Mouse (Mus musculus) right cerebral cortex, adult 18-20 months (tissue): ENCODE data around the gene Hmgn2.

ENCODE experiments used
- DNase-seq: peaks from one replicate; pipeline ENCODE4 v3.0.0; 2022; ENCODE audit warnings: mixed read lengths

The Hmgn2 gene

DNA sequence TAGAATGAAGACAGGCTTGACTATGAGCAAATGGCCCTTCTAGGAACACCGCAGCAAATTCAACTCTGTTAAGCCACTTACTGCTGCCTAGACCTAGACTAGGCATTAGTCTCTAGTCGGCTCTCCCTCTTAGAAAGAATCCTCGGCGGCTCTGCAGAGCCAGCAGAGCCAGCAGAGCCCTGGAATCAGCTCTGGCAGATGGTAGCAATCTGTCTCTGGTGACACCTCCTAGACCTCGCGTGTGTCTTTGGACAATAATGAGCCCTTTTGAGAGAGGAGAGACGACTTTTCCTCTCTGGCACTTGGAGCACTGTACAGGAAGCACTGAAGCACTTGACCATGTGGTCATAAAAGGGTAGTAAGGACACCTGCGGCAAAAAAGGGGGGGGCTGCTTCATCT, 3.3 kb upstream of the Hmgn2 start:
- no peak for DNase-seq

- no peak for DNase-seq
Observed at GRCm38 (mm10) chr4:133970876-133971275, 2.4 kb upstream of the Hmgn2 start.

DNA sequence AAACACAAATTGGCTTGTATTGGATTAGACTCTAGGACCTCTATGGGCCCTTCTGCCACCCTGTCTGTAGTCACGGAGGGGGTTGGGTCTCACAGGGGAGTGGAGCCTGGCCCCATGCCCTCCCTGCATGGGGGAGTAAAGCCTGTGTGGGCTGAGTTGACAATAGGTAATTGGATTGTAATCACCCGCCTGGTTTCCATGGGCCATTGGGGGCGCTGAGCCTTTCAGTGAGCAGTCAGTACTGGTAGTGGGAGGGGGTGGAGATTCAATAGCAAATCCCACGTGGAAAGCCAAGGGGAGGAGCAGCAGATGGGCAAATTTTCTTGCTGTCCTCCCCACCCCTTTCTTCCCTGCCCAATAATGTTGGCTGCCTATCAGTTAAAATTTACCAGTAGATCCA, 1.7 kb upstream of the Hmgn2 start:
- peak; percentile 12 for DNase-seq

DNA sequence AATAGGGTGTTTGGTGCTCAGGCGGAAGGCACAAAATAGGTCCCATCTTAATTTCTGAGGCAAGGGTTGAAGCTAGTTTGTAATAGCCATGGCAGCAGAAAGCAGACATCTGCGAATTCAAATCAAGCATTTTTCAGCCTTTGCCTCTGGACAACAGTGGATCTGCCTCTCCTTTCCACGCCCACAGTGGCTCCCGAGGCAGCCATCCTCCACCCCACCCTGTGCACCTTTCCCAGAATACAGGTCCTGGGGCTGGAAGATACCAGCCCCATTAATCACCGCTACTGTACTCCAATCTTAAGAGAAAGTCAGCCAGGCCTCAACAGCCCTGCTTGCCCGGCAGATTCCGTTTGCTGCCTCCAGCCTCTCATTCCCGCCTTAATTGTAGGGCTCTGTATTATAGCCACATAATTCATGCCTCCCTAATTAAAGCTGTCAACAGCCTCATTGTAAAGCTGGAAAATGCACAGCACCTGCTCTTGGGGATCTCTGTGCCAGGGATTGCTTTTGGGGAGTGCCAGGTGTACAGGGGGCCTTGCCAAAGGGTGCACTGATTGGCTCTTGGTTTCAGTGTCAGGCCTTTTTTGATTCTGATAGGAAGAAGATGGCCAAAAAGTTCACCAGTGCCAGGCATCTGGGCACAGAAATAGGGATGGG, 792 bp upstream of the Hmgn2 start:
- peak; percentile 5 for DNase-seq

- peak; percentile 94 for DNase-seq
Observed at GRCm38 (mm10) chr4:133967866-133968149, 642 bp downstream of the Hmgn2 start.

DNA sequence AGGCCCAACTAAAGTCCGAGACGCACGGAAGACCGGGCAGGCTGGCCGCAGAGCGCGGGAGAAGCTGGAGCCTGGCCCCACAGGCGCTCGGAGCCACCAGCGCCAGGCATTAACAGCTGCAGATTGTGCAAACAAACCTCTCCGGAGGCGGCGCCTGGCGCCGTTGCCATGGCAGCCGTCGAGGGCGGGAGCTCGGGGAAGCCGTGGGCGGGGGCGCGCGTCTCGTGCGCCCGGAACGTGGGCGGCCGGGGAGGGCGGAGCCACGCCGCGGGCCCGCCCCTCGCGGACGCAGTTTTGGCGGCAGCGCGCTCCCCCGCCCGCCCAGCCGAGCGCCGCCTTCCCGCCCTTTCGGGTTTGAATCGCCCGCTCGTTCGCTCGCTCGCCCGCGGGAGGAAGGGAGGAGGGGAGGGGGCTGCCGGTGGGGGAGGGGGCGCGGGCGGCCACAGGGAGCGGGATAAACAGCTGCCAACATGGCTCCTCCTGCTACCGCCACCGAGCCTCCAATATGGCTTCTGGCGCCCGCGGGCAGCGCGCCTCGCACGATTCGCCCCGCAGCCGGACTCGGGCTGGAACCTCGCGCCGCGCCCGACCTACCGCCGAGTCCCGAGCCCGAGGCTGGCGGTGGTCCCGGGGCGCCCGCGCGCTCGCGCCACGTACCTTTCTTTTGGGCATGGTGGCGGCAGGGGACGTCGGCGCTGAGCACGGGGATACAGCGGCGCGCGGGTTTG, 1.1 kb downstream of the Hmgn2 start:
- DNase-seq, result peak; percentile 98

GRCm38 (mm10) chr4:133966271-133966940, 2.0 kb downstream of the Hmgn2 start:
- DNase-seq, result no peak

DNA sequence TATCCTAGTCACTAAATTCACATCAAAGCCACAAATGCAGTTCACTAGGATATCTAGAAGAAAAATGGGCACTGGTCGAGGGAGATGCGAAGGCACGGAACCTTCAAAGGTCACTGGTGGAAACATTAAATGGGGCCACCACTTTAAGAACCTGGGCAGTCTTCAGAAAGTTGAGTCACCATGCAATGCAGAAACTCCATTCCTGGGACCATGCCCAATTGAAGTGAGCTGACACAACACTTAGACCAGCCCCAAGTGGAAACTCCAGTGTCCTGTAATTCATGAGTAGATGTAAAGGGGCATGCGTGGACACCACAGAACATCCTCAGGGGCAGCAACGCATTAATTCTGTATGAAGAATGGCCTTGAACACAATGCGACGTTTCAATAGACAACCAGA, 5.9 kb downstream of the Hmgn2 start:
- no peak for DNase-seq

- no peak for DNase-seq
Observed at GRCm38 (mm10) chr4:133958884-133959283, 9.6 kb downstream of the Hmgn2 start.

DNA sequence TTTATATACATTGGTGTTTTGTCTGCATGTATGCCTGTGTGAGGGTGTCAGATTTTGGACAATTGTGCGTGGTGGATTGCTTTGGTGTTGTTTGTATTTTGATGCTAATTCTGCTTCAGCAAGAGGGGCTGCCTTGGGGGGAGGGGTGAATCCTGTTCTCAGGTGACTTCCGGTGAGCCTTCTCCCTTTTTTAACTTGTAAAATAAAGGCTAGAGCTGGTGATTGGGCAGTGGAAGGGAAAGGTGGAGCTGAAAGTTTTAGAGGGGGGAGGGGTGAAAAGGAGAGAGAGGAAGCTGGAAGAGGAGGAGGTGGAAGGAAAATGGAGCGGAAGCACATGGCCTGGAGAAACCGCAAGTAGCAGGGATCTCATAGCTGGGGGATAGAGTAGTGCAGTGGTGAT, 12.1 kb downstream of the Hmgn2 start:
- no peak for DNase-seq

- DNase-seq, result no peak
Observed at GRCm38 (mm10) chr4:133946736-133947135, 21.7 kb downstream of the Hmgn2 start.

- no peak for DNase-seq
Observed at GRCm38 (mm10) chr4:133943791-133944190, 24.7 kb downstream of the Hmgn2 start.

DNA sequence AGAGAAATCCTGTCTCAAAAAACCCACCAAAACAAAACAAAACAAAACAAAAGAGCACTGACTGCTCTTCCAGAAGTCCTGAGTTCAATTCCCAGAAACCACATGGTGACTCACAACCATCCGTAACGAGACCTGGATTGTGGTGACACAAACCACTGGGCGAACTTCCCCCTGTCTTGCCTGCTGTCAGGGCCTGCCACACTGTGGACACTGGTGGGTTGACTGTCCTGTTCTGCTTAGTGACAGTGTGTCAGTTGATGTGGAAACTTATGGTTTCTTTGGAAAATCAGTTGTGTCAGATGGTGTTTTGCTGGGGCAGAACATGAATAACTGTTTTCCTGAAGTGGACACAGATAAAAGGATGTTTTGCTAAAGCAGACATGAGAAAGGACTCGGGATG, 25.8 kb downstream of the Hmgn2 start:
- DNase-seq, result no peak

DNA sequence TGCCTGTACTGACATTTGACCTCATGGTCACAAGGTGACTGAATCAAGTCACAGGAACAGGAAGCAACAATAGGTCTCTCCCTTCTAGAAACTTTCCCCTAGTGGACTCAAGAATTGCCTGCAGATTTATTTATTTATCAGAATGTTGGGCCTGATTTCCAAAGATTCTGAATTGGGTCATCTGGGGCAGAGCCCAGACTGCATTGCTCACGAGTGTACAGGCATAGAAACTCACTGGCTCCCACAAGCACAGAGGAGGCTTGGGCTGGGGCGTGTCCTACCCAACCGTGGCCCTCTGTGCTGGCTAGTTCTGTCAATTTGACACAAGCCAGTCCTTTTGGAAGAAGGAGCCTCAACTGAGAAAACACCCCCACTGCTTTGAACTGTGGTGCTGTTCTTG, 26.9 kb downstream of the Hmgn2 start:
- DNase-seq, result no peak

GRCm38 (mm10) chr4:133940386-133941260, 27.8 kb downstream of the Hmgn2 start:
- no peak for DNase-seq

- no peak for DNase-seq
Observed at GRCm38 (mm10) chr4:133938077-133938476, 30.4 kb downstream of the Hmgn2 start.

GRCm38 (mm10) chr4:133931785-133932184, 36.7 kb downstream of the Hmgn2 start:
- DNase-seq, result no peak

- no peak for DNase-seq
Observed at GRCm38 (mm10) chr4:133931349-133931748, 37.1 kb downstream of the Hmgn2 start.

DNA sequence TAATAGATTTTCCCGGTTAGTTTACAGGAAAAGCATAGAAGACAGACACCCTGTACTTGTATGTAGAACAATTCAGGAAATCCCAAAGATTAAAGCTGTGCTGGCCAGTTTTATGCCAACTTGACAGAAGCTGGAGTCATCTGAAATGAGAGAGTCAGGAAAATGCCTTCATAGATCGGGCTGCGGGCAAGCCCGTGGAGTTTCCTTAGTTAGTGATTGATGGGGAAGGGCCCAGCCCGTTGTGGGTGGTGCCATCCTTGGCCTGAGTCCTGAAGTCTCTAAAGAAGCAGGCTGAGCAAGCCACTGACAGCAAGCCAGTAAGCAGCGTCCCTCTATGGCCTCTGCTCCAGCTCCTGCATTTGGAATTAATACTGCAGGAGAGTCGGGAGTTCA, 39.2 kb downstream of the Hmgn2 start:
- DNase-seq, result no peak

GRCm38 (mm10) chr4:133928576-133929277, 39.7 kb downstream of the Hmgn2 start:
- DNase-seq, result no peak

DNA sequence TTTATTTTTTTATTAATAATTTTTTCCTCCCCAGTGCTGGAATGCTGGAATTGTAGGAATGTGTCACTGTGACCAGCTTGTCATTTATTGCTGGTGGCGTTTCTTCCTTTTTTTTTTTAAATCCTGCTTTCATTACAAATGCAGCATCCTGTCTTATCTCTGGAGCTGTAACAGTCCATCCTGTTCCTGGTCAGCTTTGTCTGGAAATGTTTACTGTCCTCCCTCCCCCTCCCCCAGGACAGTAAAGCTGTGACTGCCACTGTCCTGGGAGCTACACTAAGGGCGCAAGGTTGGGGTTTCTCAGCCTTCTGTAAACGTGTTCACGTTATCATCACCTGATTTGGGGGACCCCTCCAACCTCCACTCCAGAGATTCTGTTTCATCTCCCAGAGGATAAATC, 43.2 kb downstream of the Hmgn2 start:
- DNase-seq, result no peak

GRCm38 (mm10) chr4:133923743-133924142, 44.7 kb downstream of the Hmgn2 start:
- DNase-seq, result no peak
